Mouse (Mus musculus) embryonic fibroblast, embryonic 13.5 days (primary cell): ENCODE data around the gene Fgb. TPM values are rescaled to one million over a fixed set of nuclear protein-coding genes. Genes with fewer than 3 reads are reported as not detected.

Experiments
- H3K27ac ChIP-seq: 2 replicates; pipeline ENCODE4 v1.5.1; 2012; ENCODE audit warnings: low read length, control low read depth, inconsistent platforms; ENCODE audit not compliant: insufficient read depth
- H3K4me1 ChIP-seq: 2 replicates; pipeline ENCODE4 v1.6.1; 2011; ENCODE audit warnings: low read length; ENCODE audit not compliant: control insufficient read depth, insufficient read depth
- H3K4me3 ChIP-seq: 2 replicates; pipeline ENCODE4 v1.5.1; 2011; ENCODE audit warnings: mild to moderate bottlenecking, control low read depth, low read length; ENCODE audit not compliant: insufficient read depth
- CTCF ChIP-seq: IDR thresholded peaks from 2 replicates; pipeline ENCODE4 v1.5.1; 2011; ENCODE audit warnings: mild to moderate bottlenecking, control low read depth, low read length, moderate library complexity, borderline replicate concordance; ENCODE audit not compliant: insufficient read depth
- POLR2A ChIP-seq: IDR thresholded peaks from 2 replicates; pipeline ENCODE4 v1.6.1; 2011; ENCODE audit warnings: low read depth, mild to moderate bottlenecking, control low read depth, low read length, moderate library complexity
- polyA plus RNA-seq: library from polyadenylated mRNA; stranded (reverse); fragments of >200 nt; gene quantifications from 2 replicates; pipeline ENCODE4 v1.2.4, GENCODE M21; 2011; ENCODE audit warnings: low read depth; ENCODE audit not compliant: missing spikeins, insufficient read length

The Fgb gene
- polyA plus RNA-seq, 1 experiment = not detected

GRCm38 (mm10) chr3:83033801-83034200, 15.9 kb downstream of the Fgb start:
- Histone ChIP-seq H3K27ac (no peak overlapping the region), H3K4me3 (no peak overlapping the region), H3K4me1 (no peaks in the 10 kb centered on the region)
- TF ChIP-seq CTCF = no peak
- TF ChIP-seq POLR2A = no peak

GRCm38 (mm10) chr3:83032746-83033308, 16.8 kb downstream of the Fgb start:
- H3K27ac ChIP-seq = no peak overlapping the region
- TF ChIP-seq CTCF (no peak), POLR2A (no peak)
- H3K4me1 ChIP-seq = no peaks in the 10 kb centered on the region
- no peak overlapping the region for H3K4me3 ChIP-seq

GRCm38 (mm10) chr3:83030331-83030730, 19.3 kb downstream of the Fgb start:
- no peak overlapping the region for H3K27ac ChIP-seq
- no peak overlapping the region for H3K4me3 ChIP-seq
- no peaks in the 10 kb centered on the region for H3K4me1 ChIP-seq
- TF ChIP-seq POLR2A = no peak
- TF ChIP-seq CTCF = no peak

- no peak for TF ChIP-seq CTCF
- TF ChIP-seq POLR2A = no peak
- Histone ChIP-seq H3K4me3 (no peak overlapping the region), H3K27ac (no peak overlapping the region), H3K4me1 (no peaks in the 10 kb centered on the region)
Measured at GRCm38 (mm10) chr3:83027546-83028251, 22.0 kb downstream of the Fgb start.

GRCm38 (mm10) chr3:83025475-83026301, 24.0 kb downstream of the Fgb start, which contains the start of gene Fga:
Fga (plus strand) TSS chr3:83026076.
- Histone ChIP-seq H3K27ac (no peak within 1 kb of the TSS), H3K4me3 (no peak within 1 kb of the TSS), H3K4me1 (no peaks in the 10 kb centered on the region)
- TF ChIP-seq POLR2A (no peak), CTCF (no peak)

- TF ChIP-seq CTCF (no peak), POLR2A (no peak)
- Histone ChIP-seq H3K4me1 (no peaks in the 10 kb centered on the region), H3K27ac (no peak overlapping the region), H3K4me3 (no peak overlapping the region)
Measured at GRCm38 (mm10) chr3:83025036-83025435, 24.6 kb downstream of the Fgb start.

GRCm38 (mm10) chr3:83021176-83021575, 28.5 kb downstream of the Fgb start:
- Histone ChIP-seq H3K4me1 (no peaks in the 10 kb centered on the region), H3K4me3 (no peak overlapping the region), H3K27ac (no peak overlapping the region)
- TF ChIP-seq POLR2A = no peak
- no peak for TF ChIP-seq CTCF

GRCm38 (mm10) chr3:83020387-83020786, 29.3 kb downstream of the Fgb start:
- Histone ChIP-seq H3K4me1 (no peaks in the 10 kb centered on the region), H3K4me3 (no peak overlapping the region), H3K27ac (no peak overlapping the region)
- TF ChIP-seq POLR2A (no peak), CTCF (no peak)

- no peak overlapping the region for H3K27ac ChIP-seq
- H3K4me1 ChIP-seq = no peaks in the 10 kb centered on the region
- no peak overlapping the region for H3K4me3 ChIP-seq
- TF ChIP-seq CTCF (no peak), POLR2A (no peak)
Measured at GRCm38 (mm10) chr3:83016236-83016635, 33.4 kb downstream of the Fgb start.

- H3K4me3 ChIP-seq = no peak overlapping the region
- TF ChIP-seq CTCF (no peak), POLR2A (no peak)
- no peak overlapping the region for H3K27ac ChIP-seq
- H3K4me1 ChIP-seq = no peaks in the 10 kb centered on the region
Measured at GRCm38 (mm10) chr3:83013951-83014350, 35.7 kb downstream of the Fgb start.
